Mouse (Mus musculus) CH12.LX (cell line): ENCODE measurements around the gene Ptms.

Experiments
- CHD2 ChIP-seq: IDR thresholded peaks from 2 replicates; pipeline ENCODE4 v1.6.1; 2011; ENCODE audit warnings: low read length, improper control_type of control experiment
- CTCF ChIP-seq, 2 experiments: IDR thresholded peaks in 1 of 2; conservative IDR thresholded peaks in 1 of 2; 2 replicates each; pipeline ENCODE4 v1.5.1; 2011 to 2012; ENCODE audit warnings: low read depth in 2 of 2, low read length in 2 of 2, improper control_type of control experiment in 1 of 2, inconsistent platforms in 1 of 2, mild to moderate bottlenecking in 1 of 2, moderate library complexity in 1 of 2
- E2F4 ChIP-seq: IDR thresholded peaks from 2 replicates; pipeline ENCODE4 v1.6.1; 2011; ENCODE audit warnings: low read depth, low read length, improper control_type of control experiment; ENCODE audit not compliant: insufficient replicate concordance
- EP300 ChIP-seq: IDR thresholded peaks from 2 replicates; pipeline ENCODE4 v1.6.1; 2011; ENCODE audit warnings: low read length, improper control_type of control experiment
- MAX ChIP-seq: IDR thresholded peaks from 2 replicates; pipeline ENCODE4 v1.6.1; 2011; ENCODE audit warnings: low read length, improper control_type of control experiment
- POLR2A ChIP-seq: IDR thresholded peaks from 2 replicates; pipeline ENCODE4 v1.6.1; 2011; ENCODE audit warnings: low read depth, mild to moderate bottlenecking, improper control_type of control experiment, low read length
- USF1 ChIP-seq: IDR thresholded peaks from 2 replicates; pipeline ENCODE4 v1.6.1; 2014; ENCODE audit warnings: low read depth, mild to moderate bottlenecking, inconsistent platforms, low read length, improper control_type of control experiment
- USF2 ChIP-seq: conservative IDR thresholded peaks from 2 replicates; pipeline ENCODE4 v1.6.1; 2011; ENCODE audit warnings: low read depth, low read length, improper control_type of control experiment

DNA sequence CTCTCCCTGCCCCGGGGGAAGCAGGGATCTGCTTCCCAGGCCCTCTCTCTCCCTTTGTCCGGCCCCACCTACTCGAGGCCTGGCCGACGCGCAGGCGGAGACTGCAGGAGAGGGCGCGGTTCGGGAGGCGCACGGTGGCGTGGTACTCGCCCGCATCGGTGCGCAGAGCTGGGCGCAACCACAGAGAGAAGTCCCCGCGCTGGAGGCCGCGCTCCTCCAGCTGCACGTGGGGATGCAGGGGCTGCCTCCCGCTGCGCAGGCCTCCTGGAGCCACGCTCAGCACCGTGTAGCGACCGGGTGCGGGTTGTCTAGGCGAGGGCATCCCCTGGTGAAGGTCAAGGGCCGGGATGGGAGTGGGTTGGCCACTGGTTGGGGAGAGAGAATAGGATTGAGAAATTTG lies 9.9 kb downstream of the Ptms start:
- TF ChIP-seq POLR2A (no peak), USF1 (no peak), EP300 (no peak), CTCF (conservative IDR thresholded peaks at IDR 0.05 in 1 of 2, IDR thresholded peaks at IDR 0.05 in 1 of 2; ENCODE audit: low read depth in 2 of 2, low read length in 2 of 2) (no peak), MAX (no peak), E2F4 (no peak), CHD2 (no peak), USF2 (no peak)
